In the genomic region with DNA sequence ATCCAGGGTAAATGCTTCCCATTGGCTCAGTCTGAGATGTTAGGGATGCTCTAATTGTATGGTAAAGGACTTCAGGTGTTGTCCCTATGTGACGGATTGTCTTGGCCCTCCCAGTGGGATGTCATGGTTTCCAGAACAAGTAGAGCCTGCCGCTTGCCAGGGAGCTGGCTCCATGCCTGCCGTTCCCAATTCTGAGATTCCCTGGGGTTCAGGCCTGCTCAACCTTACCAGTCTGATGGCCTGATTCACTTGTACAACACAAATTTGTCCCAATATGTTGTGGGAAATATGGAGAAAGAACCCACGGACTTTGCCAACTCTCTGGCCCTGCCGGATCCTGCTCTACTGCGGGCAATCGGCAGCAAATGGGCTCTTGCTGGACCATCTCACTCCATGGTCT, we compare ENCODE assay signal across 15 mouse cellular contexts. TPM values are rescaled to one million over a fixed set of nuclear protein-coding genes. Genes with fewer than 3 reads are reported as not detected.
DNase-seq lines count a peak whose midpoint lies in the region.
"Had no signal": no experiment of that assay in that cellular context is flagged by ENCODE, and none has a peak within 500 bp of the region (broad histone marks: within the 10 kb centered on the region; RNA-seq: fewer than 3 reads in every experiment).

No protein-coding gene starts in this region.

- peak; percentile 3 for DNase-seq in adrenal gland, postnatal 25 days
- DNase-seq in adrenal gland, adult 8-10 months = no peak
- DNase-seq in cerebellum, adult 11 months = peak; percentile 61
- DNase-seq in cerebellum, adult 8-10 months = peak; percentile 62
- peak; percentile 56 to 65 for DNase-seq in cerebellum, postnatal 14 days
- DNase-seq in frontal cortex, postnatal 10 days (ENCODE audit: low spot score in 2 of 2) = no peak
- no peak for DNase-seq in kidney, postnatal 10 days
- no peak for DNase-seq in thymus, postnatal 10 days (ENCODE audit: low spot score in 2 of 2)
- DNase-seq: adrenal gland, postnatal 10 days; B cell, adult 2 months; gastrocnemius, postnatal 36 days; heart, adult 18-20 months; heart, postnatal 14 days; kidney, adult 18-20 months had no signal

RNA-seq across cellular contexts. Expression of a gene that starts 37.3 kb away (rescaled TPM):
- total RNA-seq in adrenal gland, postnatal 25 days (2021) = 7.9 and 9.5 TPM in 2 replicates
- total RNA-seq in adrenal gland, adult 8-10 months (2022) = 1 to 10 TPM; 7.5 to 8.2 (median 7.8) TPM
- total RNA-seq: G1E had no signal

Comparison
In these comparisons a context has a peak if more than half of its experiments do, and no peak if none do; other contexts are left out.
1. DNase-seq: peak in adrenal gland, postnatal 25 days (single experiment), cerebellum, adult 11 months (single experiment), cerebellum, adult 8-10 months (single experiment) and cerebellum, postnatal 14 days (2 of 2); none in adrenal gland, adult 8-10 months (single experiment), frontal cortex, postnatal 10 days (0 of 2), kidney, postnatal 10 days (single experiment) and thymus, postnatal 10 days (0 of 2).